Mouse (Mus musculus) kidney, embryonic 16.5 days (tissue): ENCODE data around the gene B230219D22Rik. TPM values are rescaled to one million over a fixed set of nuclear protein-coding genes. Genes with fewer than 3 reads are reported as not detected.

Experiments used
- ATAC-seq: fragments of 200-750 bp; cut with Nextera tagmentation; 2 replicates; pipeline ENCODE4 v1.8.0; 2017; ENCODE audit warnings: moderate TSS enrichment; ENCODE audit not compliant: low FRiP score, low TSS enrichment
- H3K27ac ChIP-seq: fragments of 300-500 bp; sonication (generic); 2 replicates; pipeline ENCODE4 v1.5.1; 2014; ENCODE audit warnings: low read length
- H3K27me3 ChIP-seq: fragments of 300-500 bp; sonication (generic); 2 replicates; pipeline ENCODE4 v1.6.1; 2014; ENCODE audit warnings: low read length, control low read depth, mixed read lengths; ENCODE audit not compliant: insufficient read depth
- H3K36me3 ChIP-seq: fragments of 300-500 bp; sonication (generic); 2 replicates; pipeline ENCODE4 v1.6.1; 2014; ENCODE audit warnings: low read length, control low read depth, mixed read lengths; ENCODE audit not compliant: insufficient read depth
- H3K4me1 ChIP-seq: fragments of 300-500 bp; sonication (generic); 2 replicates; pipeline ENCODE4 v1.6.1; 2014; ENCODE audit warnings: low read length, control low read depth, mixed read lengths; ENCODE audit not compliant: insufficient read depth
- H3K4me2 ChIP-seq: fragments of 300-500 bp; sonication (generic); replicated peaks from 2 replicates; pipeline ENCODE4 v1.6.1; 2014; ENCODE audit warnings: low read depth, low read length
- H3K4me3 ChIP-seq: fragments of 300-500 bp; sonication (generic); 2 replicates; pipeline ENCODE4 v1.5.1; 2014; ENCODE audit warnings: mild to moderate bottlenecking, low read length
- H3K9ac ChIP-seq: fragments of 300-500 bp; sonication (generic); replicated peaks from 2 replicates; pipeline ENCODE4 v1.6.1; 2014; ENCODE audit warnings: low read length
- H3K9me3 ChIP-seq: fragments of 300-500 bp; sonication (generic); 2 replicates; pipeline ENCODE4 v1.6.1; 2016; ENCODE audit warnings: low read length, control low read depth
- WGBS: fragments of 180-500 bp; shearing (Covaris S2); extraction: QIAGEN DNeasy Blood & Tissue Kit; methylation state at CpG from one replicate; pipeline ENCODE4 v1.1.7; 2014; 5-methylcytosine and 5-hydroxymethylcytosine counted together
- polyA plus RNA-seq: library from polyadenylated mRNA; unstranded; fragments of >200 nt; fragmentation: Nextera tagmentation; extraction: Ambion mirVana; gene quantifications from 2 replicates; pipeline ENCODE4 v1.2.1, GENCODE M21; 2015

The B230219D22Rik gene
- polyA plus RNA-seq, 1 experiment from 2014 or later: 55.2 TPM

DNA sequence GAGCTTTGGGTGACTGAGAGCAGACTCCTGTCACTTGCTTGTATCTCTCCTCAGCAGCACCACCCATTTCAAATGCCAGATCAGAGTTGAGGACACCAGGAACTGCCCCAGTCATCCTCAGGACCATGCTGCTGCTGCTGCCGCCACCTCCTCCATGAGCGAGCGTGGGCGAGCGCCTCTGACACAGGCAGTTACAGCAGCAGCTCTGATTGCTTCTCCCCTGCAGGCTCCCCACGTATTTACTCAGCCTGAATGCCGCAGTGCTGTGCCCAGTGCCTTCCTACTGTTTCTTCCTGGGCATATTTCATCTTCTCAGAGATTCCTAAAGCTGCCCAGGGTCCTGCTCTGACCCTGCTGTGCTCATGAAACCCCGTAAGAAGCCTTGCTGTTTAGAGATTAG lies 49.4 kb downstream of the B230219D22Rik start:
- no peaks in the 10 kb centered on the region for H3K27me3 ChIP-seq
- H3K27ac ChIP-seq: no peak overlapping the region
- peak; percentile 59 for ATAC-seq
- H3K4me3 ChIP-seq: no peak overlapping the region
- no peaks in the 10 kb centered on the region; the same call in 1 of the 2 replicates for H3K36me3 ChIP-seq
- H3K4me2 ChIP-seq: no peak overlapping the region
- H3K9me3 ChIP-seq: peaks cover 5% of the 10 kb centered on the region; the same call in 1 of the 2 replicates
- WGBS: 32% methylated on average over 8 of the region's 8 CpGs
- H3K9ac ChIP-seq: no peak overlapping the region
- peaks cover 12% of the 10 kb centered on the region; the same call in 1 of the 2 replicates for H3K4me1 ChIP-seq

Other genes with a start within 250 kb of the B230219D22Rik start
- 17.4 and 25.6 TPM in 2 replicates for gene Grk6, start 248.1 kb upstream of the B230219D22Rik start, polyA plus RNA-seq
- 0.37 and 0.59 TPM in 2 replicates for gene Prr7, start 228.9 kb upstream of the B230219D22Rik start, polyA plus RNA-seq
- gene Dbn1, start 205.0 kb upstream of the B230219D22Rik start, polyA plus RNA-seq: 177 and 194 TPM in 2 replicates
- gene Pdlim7, start 179.4 kb upstream of the B230219D22Rik start, polyA plus RNA-seq: 162 and 169 TPM in 2 replicates
- 2.5 TPM in 2 replicates for gene Dok3, start 163.8 kb upstream of the B230219D22Rik start, polyA plus RNA-seq
- gene Ddx41, start 156.5 kb upstream of the B230219D22Rik start, polyA plus RNA-seq: 89.1 and 91.6 TPM in 2 replicates
- gene Fam193b, start 122.0 kb upstream of the B230219D22Rik start, polyA plus RNA-seq: 40.2 and 41.2 TPM in 2 replicates
- gene Tmed9, start 119.4 kb upstream of the B230219D22Rik start, polyA plus RNA-seq: 175 and 177 TPM in 2 replicates
- 20.0 and 26.3 TPM in 2 replicates for gene B4galt7, start 93.2 kb upstream of the B230219D22Rik start, polyA plus RNA-seq
- gene Caml, start 70.1 kb upstream of the B230219D22Rik start, polyA plus RNA-seq: 54.5 and 60.7 TPM in 2 replicates
- 37.5 and 39.7 TPM in 2 replicates for gene Ddx46, start 58.1 kb upstream of the B230219D22Rik start, polyA plus RNA-seq
- 97.2 and 99.7 TPM in 2 replicates for gene Txndc15, start 21.5 kb downstream of the B230219D22Rik start, polyA plus RNA-seq
- 52.5 and 52.7 TPM in 2 replicates for gene Pcbd2, start 34.2 kb downstream of the B230219D22Rik start, polyA plus RNA-seq
- gene Catsper3, start 91.4 kb downstream of the B230219D22Rik start, polyA plus RNA-seq: 0.16 and 0.18 TPM in 2 replicates
- gene Pitx1, start 143.1 kb downstream of the B230219D22Rik start, polyA plus RNA-seq: 0.36 and 2.1 TPM in 2 replicates